Mouse (Mus musculus): ENCODE data around the gene Specc1l.

Gene Specc1l

DNA sequence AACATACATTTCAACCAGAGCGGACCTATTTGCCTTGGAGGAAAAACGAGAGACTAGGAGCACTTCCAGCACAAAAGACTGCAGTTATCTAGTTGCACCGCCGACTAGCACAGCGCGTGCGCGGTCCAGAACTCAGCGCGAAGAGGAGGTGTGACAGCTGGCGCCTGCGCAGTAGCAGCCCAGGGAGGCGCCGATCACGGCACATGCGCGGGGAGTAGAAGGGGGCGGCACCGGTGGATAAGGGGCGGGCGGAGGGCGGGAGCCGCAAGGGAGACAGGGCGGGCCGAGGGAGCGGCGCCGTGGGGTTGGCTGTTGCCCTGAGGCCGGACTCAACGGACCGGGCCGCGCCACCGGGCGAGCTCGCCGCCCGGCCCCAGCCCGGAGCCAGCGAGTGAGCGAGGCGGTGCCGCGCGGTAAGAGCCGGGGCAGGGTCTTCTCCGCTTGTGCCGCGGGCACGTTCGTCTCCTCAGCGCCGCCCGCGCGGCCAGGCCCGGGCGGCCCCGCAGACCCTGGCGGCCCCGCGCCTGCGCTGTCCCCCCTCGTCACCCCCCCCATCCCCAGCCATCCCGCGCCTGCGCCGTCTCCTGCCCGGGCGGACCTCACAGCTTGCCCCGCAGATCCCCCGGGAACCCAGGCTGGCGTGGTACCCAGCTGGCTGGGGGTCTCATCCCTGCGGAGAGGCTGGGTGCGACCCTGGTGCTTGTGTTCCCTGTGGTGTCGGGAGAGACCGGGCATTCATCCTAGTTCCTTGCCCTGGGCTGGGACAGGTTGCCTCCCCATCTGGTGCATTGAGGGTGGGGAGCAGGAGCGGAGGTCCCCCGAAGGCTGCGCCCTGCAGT, at the start of gene Specc1l:
TSS of gene Specc1l (plus strand) at position 267 of the 839 bp plus-strand sequence.
- peak; percentile 94 for DNase-seq

- DNase-seq, result no peak
These were observed 45.9 kb upstream of the Specc1l start for GRCm38 (mm10) chr10:75165825-75166481.

- no peak for DNase-seq
These were observed 45.3 kb upstream of the Specc1l start for GRCm38 (mm10) chr10:75166601-75167000.

DNA sequence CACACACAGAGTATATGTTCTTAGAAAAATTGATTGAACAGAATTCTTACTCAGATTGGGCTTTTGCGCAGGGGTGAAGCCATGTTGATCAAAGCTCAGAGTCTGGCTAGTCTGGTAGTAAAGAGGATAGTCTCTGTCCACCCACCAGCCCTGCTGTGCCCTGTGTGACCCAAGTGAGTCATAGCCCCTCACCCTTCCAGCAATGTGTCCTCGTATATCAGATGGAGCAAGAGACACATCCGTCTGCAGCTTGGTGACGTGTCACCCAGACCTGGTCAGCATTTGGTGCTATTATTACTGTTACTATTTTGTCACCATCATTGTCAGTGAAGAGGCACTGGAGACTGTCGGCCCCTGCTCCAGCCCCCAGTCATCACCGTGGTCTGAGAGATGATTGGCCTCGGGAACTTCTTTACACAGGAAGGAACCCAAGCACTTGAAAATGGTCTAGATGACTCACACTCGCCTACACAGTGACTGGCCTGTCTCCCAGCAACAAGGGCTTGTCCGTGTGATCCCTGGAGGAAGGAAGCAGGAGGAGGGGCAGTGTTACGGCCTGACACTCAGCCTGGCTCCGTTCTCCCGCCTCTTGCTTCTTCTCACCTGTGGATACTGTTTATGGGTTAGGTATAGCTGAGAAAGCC, 41.5 kb upstream of the Specc1l start:
- no peak for DNase-seq

- DNase-seq, result no peak
These were observed 38.8 kb upstream of the Specc1l start for GRCm38 (mm10) chr10:75173056-75173455.

GRCm38 (mm10) chr10:75173712-75174111, 38.2 kb upstream of the Specc1l start:
- no peak for DNase-seq

DNA sequence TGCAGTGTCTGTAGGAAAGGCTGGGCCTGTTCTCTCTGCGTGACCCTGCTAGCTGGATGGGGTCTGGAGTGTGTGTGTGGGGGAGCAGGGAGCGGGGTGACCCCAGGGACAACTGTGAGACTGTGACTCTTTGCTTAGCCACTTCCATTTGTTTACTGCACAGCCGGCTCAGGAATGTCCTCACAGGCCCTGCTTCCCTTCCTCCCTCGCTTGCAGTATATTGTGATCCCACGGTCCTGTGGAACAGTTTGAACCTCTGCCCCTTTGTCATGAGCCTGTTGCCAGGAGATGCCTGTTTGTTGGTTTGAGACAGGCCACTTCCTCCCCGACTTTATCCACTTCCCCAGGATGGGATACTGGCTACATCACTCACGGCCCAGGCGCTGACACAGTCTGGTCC, 35.4 kb upstream of the Specc1l start:
- no peak for DNase-seq

DNA sequence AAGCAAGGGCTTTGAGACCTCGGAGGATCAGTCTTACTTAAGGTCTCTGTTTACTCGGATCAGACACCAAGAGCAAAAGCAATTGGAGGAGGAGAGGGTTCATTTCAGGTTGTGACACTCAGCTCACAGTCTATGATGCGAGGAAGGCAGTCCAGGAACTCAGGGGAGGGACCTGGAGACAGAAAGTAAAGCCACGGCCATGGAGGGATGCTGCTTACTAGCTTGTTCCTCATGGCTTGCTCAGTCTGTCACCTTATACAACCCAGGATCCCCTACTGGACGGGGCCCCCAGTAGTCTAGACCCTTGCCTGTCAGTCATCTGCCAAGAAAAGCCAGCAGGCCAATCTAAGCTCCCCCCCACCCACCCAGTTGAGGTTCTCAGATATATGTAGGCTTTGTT, 33.0 kb upstream of the Specc1l start:
- no peak for DNase-seq

- DNase-seq, result peak; percentile 54
These were observed 29.6 kb upstream of the Specc1l start for GRCm38 (mm10) chr10:75182151-75182774.

DNA sequence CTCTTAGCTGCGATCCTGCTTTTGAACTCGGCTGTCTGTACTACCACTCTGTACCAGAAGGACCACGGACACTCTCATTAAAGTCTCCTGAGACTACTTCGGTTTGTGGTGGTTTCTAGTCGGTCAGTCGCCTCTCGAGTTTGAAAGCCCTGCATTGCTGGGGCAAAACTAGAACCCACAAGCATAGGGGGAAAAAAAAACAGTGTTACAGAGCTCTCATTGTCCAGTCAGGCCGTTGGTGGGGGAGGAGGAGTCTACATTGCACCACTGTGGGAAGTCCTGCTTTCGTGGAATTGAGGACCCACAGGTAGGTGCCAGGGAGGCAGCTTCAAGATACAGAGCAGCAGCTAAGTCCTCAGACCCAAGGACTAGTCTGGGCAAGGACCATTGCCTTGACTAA, 27.0 kb upstream of the Specc1l start:
- no peak for DNase-seq

GRCm38 (mm10) chr10:75186551-75186950, 25.3 kb upstream of the Specc1l start:
- DNase-seq, result no peak

DNA sequence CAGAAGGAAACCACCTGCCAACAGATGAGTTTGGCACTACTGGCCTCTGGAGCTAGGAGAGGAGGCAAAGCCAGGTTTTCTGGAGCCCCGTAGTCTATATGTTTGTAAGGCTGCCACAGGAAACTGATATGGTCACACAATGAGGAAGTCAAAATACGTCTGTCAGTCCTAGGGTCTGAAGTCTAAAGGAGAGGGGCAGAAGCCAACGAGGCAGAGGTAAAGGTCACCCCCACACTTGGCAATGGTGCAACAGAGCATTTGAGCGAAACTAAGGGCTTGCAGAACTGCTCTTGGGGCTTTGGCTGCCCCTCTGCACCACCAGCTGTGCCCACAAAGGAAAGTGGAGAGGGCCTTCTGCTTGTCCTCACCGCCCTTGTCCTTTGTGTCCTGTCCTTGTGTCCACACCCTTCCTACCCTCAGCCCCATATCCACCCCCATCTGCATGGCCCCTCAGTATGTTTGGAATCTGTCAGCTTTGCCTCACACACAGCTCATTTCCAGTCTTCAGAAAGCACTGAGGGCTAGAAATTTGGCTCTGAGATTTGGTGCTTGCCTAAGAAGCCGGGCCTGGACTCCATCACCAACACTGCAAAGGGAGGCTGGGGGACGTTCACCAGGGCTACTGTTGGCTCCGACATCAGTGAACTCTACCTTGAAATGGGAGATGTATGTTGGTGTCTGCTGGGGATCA, 24.4 kb upstream of the Specc1l start:
- no peak for DNase-seq

GRCm38 (mm10) chr10:75191647-75192046, 20.2 kb upstream of the Specc1l start:
- DNase-seq, result no peak

- DNase-seq, result no peak
These were observed 14.1 kb upstream of the Specc1l start for GRCm38 (mm10) chr10:75197817-75198216.

DNA sequence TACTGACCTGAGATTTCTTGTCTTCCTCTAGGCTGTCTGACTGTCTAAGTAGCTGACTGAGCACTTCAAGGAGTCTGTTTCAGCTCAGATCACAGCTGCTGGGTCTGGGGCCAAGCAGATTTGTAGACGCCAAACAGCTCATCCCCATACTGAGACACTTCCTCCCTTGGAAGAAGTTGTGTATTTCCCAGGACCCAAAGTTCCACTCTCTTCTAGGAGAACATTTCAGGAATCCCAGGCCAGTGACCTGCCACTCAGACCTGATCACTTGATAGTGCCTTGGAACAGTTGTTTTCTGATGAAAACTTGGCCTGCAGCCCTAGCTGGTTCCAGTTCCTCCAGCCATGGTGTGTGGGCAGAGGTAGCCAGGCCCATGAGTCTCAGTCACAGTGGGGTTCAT, 11.1 kb upstream of the Specc1l start:
- DNase-seq, result no peak

- DNase-seq, result no peak
These were observed 5.7 kb upstream of the Specc1l start for GRCm38 (mm10) chr10:75206192-75206591.

- no peak for DNase-seq
These were observed 1.0 kb upstream of the Specc1l start for GRCm38 (mm10) chr10:75210841-75211240.

DNA sequence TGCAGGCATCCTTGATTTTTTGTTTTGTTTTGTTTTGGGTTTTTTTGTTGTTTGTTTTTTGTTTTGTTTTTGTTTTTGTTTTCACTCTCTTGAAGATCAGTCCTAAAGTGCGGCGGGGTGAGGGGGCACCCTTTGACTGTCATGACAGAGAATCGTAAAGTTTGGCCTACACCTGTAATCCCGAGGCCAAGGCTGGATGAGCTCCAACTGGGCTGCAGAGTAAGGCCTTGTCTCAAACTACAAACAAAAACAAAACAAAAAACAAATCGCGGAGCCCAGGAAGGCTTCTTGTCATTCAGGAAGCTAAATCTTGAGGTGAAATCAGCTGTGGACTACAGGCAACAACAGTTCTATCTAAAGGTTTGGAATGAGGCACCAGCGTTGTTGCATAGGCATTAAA, 1.1 kb downstream of the Specc1l start:
- DNase-seq, result peak; percentile 19

- DNase-seq, result no peak
These were observed 8.8 kb downstream of the Specc1l start for GRCm38 (mm10) chr10:75220722-75221121.

- DNase-seq, result no peak
These were observed 10.2 kb downstream of the Specc1l start for GRCm38 (mm10) chr10:75221936-75222610.

DNA sequence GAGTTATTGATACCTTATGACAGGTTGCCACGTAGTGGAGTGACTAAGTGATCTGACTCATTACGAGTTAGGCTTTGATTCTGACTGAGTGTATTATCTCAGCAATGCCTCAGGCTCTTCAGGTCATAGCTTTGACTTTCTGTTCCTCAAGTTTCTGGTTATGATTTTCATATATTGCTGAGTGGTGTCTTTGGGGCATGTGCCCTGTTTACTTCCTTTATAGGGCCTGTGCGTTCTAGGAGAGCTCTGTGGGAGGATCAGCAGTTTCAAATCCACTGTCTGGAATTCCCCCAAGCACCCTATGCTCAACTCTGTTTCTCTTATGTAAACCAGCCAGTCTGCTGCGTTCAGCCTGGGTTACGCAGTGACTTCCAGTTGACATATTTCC, 10.7 kb downstream of the Specc1l start:
- DNase-seq, result no peak

DNA sequence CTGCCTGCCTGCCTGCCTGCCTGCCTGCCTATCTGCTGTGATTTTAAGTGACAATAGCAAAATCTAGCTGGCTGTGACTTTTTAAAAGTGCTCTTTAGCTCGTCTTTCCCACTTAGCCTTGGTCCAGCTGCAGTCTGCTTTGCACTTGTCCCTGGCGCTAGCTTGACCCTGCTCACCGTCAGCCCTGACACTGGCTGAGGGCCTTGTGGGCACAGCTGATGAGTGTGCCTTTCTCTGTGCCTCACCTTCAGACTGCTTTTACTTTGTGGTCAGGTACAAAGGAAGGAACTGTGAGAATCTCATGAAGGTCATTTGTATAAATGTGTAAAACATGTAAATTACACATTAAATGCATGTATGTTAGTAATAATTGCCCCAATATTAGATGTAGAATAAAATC, 12.3 kb downstream of the Specc1l start:
- DNase-seq, result no peak

Measured in kidney, adult 11 months (tissue).